Mouse (Mus musculus): ENCODE data around the gene Tbx1. TPM values are rescaled to one million over a fixed set of nuclear protein-coding genes. Genes with fewer than 3 reads are reported as not detected.
A peak's percentile ranks its signal among the peaks of the same experiment; 100 is the strongest.

The Tbx1 gene
- polyA plus RNA-seq, 1 experiment from 2014 or later, result 7.8 TPM

DNA sequence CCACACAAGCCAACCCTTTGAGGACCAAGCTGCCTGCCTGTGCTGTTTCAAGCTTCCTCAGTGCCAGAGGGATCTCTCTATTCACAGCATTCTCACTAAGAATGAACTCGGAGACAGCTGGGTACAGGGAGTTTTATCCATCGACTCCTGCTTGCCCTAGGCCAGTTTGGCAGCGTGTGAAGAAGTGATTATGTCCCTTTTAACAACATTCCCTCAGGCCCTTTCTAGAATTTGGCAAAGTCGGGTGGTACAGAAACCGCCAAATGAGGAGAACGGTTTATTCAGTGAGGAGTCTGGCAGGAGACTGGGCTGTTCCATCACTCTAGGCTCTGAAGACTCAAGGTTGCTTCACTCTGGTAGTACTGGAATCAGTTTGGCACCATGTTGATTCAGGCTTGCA, 29.7 kb upstream of the Tbx1 start:
- Histone ChIP-seq H3K4me2 (replicated peaks; ENCODE audit: low read depth, low read length) (no peak overlapping the region; the same call in 1 of the 2 replicates), H3K4me1 (ENCODE audit: insufficient read depth, low read depth, low read length) (peaks cover 11% of the 10 kb centered on the region), H3K36me3 (ENCODE audit: insufficient read depth, low read length) (no peaks in the 10 kb centered on the region), H3K4me3 (ENCODE audit: low read depth, low read length) (peak overlapping the region; percentile 41; the same call in 1 of the 2 replicates), H3K27ac (ENCODE audit: low read length) (no peak overlapping the region), H3K9ac (replicated peaks; ENCODE audit: low read depth) (no peak overlapping the region), H3K9me3 (ENCODE audit: low read length) (no peaks in the 10 kb centered on the region), H3K27me3 (replicated peaks; ENCODE audit: insufficient read depth, low read length) (peaks cover 46% of the 10 kb centered on the region)
- DNase-seq (ENCODE audit: low spot score), result no peak
- 47% methylated on average over 6 of the region's 6 CpGs for WGBS
- TF ChIP-seq EP300 (IDR thresholded peaks at IDR 0.05), result no peak
- TF ChIP-seq CTCF (IDR thresholded peaks at IDR 0.05), result no peak
- ATAC-seq, result no peak

DNA sequence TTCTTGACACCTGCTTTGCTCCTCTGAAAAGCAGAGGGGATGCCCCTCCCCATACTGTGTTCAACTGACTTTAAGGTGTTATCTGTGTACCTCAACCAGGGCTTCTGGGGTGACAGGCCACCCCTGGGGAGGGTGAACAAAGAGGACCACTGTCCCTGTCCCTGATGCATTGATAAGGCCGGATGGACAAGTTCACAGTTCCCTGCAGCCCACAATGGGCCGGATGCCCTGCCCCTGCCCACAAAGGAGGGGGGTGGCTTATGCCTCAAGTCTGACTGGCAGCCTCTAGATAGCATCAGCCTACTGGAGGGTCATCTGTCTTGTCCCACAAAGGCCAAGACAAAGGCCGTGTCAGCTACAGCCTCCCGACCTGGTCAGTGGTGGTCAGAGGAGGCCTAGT, 28.6 kb upstream of the Tbx1 start:
- no peak overlapping the region for H3K4me2 ChIP-seq (replicated peaks; ENCODE audit: low read depth, low read length)
- H3K9ac ChIP-seq (replicated peaks; ENCODE audit: low read depth), result no peak overlapping the region
- no peak for DNase-seq (ENCODE audit: low spot score)
- TF ChIP-seq EP300 (IDR thresholded peaks at IDR 0.05), result no peak
- TF ChIP-seq CTCF (IDR thresholded peaks at IDR 0.05), result no peak
- peak; percentile 27 for ATAC-seq
- WGBS, result 41% methylated on average over 4 of the region's 4 CpGs
- H3K27me3 ChIP-seq (replicated peaks; ENCODE audit: insufficient read depth, low read length), result peaks cover 39% of the 10 kb centered on the region
- H3K4me1 ChIP-seq (ENCODE audit: insufficient read depth, low read depth, low read length), result peaks cover 11% of the 10 kb centered on the region
- H3K36me3 ChIP-seq (ENCODE audit: insufficient read depth, low read length), result no peaks in the 10 kb centered on the region
- no peaks in the 10 kb centered on the region for H3K9me3 ChIP-seq (ENCODE audit: low read length)
- no peak overlapping the region for H3K27ac ChIP-seq (ENCODE audit: low read length)
- H3K4me3 ChIP-seq (ENCODE audit: low read depth, low read length), result no peak overlapping the region

- Histone ChIP-seq H3K9me3 (ENCODE audit: low read length) (no peaks in the 10 kb centered on the region), H3K27ac (ENCODE audit: low read length) (no peak overlapping the region), H3K4me2 (replicated peaks; ENCODE audit: low read depth, low read length) (no peak overlapping the region), H3K9ac (replicated peaks; ENCODE audit: low read depth) (no peak overlapping the region), H3K27me3 (replicated peaks; ENCODE audit: insufficient read depth, low read length) (peaks cover 39% of the 10 kb centered on the region), H3K4me1 (ENCODE audit: insufficient read depth, low read depth, low read length) (peaks cover 11% of the 10 kb centered on the region), H3K4me3 (ENCODE audit: low read depth, low read length) (no peak overlapping the region), H3K36me3 (ENCODE audit: insufficient read depth, low read length) (no peaks in the 10 kb centered on the region)
- TF ChIP-seq CTCF (IDR thresholded peaks at IDR 0.05) (no peak), EP300 (IDR thresholded peaks at IDR 0.05) (no peak)
- DNase-seq (ENCODE audit: low spot score) (no peak), ATAC-seq (no peak)
- 62% methylated on average over 2 of the region's 2 CpGs for WGBS
Measured at GRCm38 (mm10) chr16:18618297-18618696, 27.8 kb upstream of the Tbx1 start.

DNA sequence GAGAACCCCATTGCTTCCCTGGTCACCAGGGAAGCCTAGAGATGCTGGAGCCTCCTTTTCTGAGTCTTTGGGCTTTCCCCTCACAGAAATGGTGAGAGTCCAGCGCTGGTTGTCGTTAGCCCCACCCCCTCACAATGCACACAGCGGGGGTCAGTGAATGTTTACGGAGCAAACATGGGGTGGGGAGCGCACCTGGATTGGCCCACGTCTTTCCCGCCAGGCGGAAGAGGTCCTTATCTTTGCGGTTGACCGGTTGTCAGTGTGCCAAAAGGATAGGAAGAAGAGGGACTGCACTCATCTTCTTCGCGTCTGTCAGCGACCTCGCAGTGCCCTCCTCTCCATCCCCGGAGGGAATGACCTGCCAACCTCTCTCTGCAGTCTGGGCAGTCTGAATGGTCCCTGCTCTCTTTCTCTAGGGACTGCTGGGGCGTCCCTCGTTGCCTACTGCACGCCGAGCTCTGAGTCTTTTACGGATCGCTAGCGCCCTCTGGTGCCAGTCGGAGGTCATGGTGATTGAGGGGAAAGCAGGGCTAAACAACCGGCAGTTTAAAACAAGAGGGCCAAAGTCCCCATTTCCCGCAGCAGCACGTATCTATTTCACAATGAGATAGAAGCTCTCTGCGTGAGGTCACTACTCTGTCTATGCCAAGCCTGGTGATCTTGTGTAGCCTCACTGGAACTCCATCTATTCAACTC, 27.0 kb upstream of the Tbx1 start:
- Histone ChIP-seq H3K4me2 (replicated peaks; ENCODE audit: low read depth, low read length) (peak overlapping the region; percentile 23; the same call in 1 of the 2 replicates), H3K4me3 (ENCODE audit: low read depth, low read length) (no peak overlapping the region), H3K27ac (ENCODE audit: low read length) (no peak overlapping the region), H3K4me1 (ENCODE audit: insufficient read depth, low read depth, low read length) (peaks cover 11% of the 10 kb centered on the region), H3K9ac (replicated peaks; ENCODE audit: low read depth) (no peak overlapping the region), H3K27me3 (replicated peaks; ENCODE audit: insufficient read depth, low read length) (peaks cover 32% of the 10 kb centered on the region), H3K9me3 (ENCODE audit: low read length) (no peaks in the 10 kb centered on the region), H3K36me3 (ENCODE audit: insufficient read depth, low read length) (no peaks in the 10 kb centered on the region)
- DNase-seq (ENCODE audit: low spot score) (peak; percentile 91), ATAC-seq (peak; percentile 75)
- 5% methylated on average over 27 of the region's 27 CpGs for WGBS
- TF ChIP-seq CTCF (IDR thresholded peaks at IDR 0.05) (peak; percentile 96), EP300 (IDR thresholded peaks at IDR 0.05) (no peak)

DNA sequence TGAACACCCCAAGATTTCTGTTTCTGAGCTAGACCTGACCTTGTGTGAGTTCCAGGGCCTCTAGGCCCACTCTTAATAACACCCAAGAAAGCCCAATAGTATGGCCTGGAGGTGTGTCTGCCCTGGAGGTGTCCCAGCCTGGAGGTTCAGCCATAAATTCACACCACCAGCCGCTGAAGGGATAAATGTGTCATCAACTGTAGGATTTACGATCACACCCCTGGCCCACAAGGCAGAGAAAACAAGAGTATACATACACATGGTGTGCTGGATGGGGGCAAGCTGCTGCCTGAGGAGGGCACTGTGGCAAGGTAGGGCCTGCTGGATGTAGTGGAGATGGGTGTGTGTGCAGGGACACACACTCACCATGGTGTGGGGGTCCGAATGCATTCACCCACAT, 22.8 kb upstream of the Tbx1 start:
- no peak for DNase-seq (ENCODE audit: low spot score)
- Histone ChIP-seq H3K4me1 (ENCODE audit: insufficient read depth, low read depth, low read length) (peaks cover 2% of the 10 kb centered on the region), H3K9ac (replicated peaks; ENCODE audit: low read depth) (no peak overlapping the region), H3K27me3 (replicated peaks; ENCODE audit: insufficient read depth, low read length) (no peaks in the 10 kb centered on the region; the same call in 1 of the 2 replicates), H3K36me3 (ENCODE audit: insufficient read depth, low read length) (no peaks in the 10 kb centered on the region), H3K27ac (ENCODE audit: low read length) (no peak overlapping the region), H3K9me3 (ENCODE audit: low read length) (no peaks in the 10 kb centered on the region), H3K4me2 (replicated peaks; ENCODE audit: low read depth, low read length) (no peak overlapping the region), H3K4me3 (ENCODE audit: low read depth, low read length) (no peak overlapping the region)
- WGBS, result 75% methylated on average over 3 of the region's 3 CpGs
- no peak for ATAC-seq
- TF ChIP-seq CTCF (IDR thresholded peaks at IDR 0.05) (no peak), EP300 (IDR thresholded peaks at IDR 0.05) (no peak)

- no peak for DNase-seq (ENCODE audit: low spot score)
- H3K27ac ChIP-seq (ENCODE audit: low read length), result no peak overlapping the region
- 43% methylated on average over 13 of the region's 13 CpGs for WGBS
- no peak overlapping the region for H3K4me3 ChIP-seq (ENCODE audit: low read depth, low read length)
- no peak overlapping the region for H3K9ac ChIP-seq (replicated peaks; ENCODE audit: low read depth)
- no peaks in the 10 kb centered on the region for H3K36me3 ChIP-seq (ENCODE audit: insufficient read depth, low read length)
- H3K4me2 ChIP-seq (replicated peaks; ENCODE audit: low read depth, low read length), result no peak overlapping the region
- ATAC-seq, result peak; percentile 56
- TF ChIP-seq EP300 (IDR thresholded peaks at IDR 0.05), result no peak
- no peak for TF ChIP-seq CTCF (IDR thresholded peaks at IDR 0.05)
- H3K4me1 ChIP-seq (ENCODE audit: insufficient read depth, low read depth, low read length), result no peaks in the 10 kb centered on the region; the same call in 1 of the 2 replicates
- H3K27me3 ChIP-seq (replicated peaks; ENCODE audit: insufficient read depth, low read length), result no peaks in the 10 kb centered on the region; the same call in 1 of the 2 replicates
- no peaks in the 10 kb centered on the region for H3K9me3 ChIP-seq (ENCODE audit: low read length)
Measured at GRCm38 (mm10) chr16:18611752-18612151, 21.3 kb upstream of the Tbx1 start.

Measured in lung, postnatal 0 days (tissue).